Mouse (Mus musculus) thymus, adult 2 months (tissue): ENCODE measurements around the gene Cers3.

Source experiments
- CTCF ChIP-seq: fragments of 200-500 bp; IDR thresholded peaks from 2 replicates; pipeline ENCODE4 v1.5.1; 2012; ENCODE audit warnings: mild to moderate bottlenecking, control low read depth, low read length, moderate library complexity, borderline replicate concordance; ENCODE audit not compliant: control insufficient read depth, poor library complexity, insufficient read depth; ENCODE audit errors: extremely low read depth
- POLR2A ChIP-seq: fragments of 200-500 bp; IDR thresholded peaks from 2 replicates; pipeline ENCODE4 v1.6.1; 2012; ENCODE audit warnings: mild to moderate bottlenecking, low read length, control low read depth, moderate library complexity; ENCODE audit not compliant: control insufficient read depth, poor library complexity, insufficient read depth; ENCODE audit errors: extremely low read depth

DNA sequence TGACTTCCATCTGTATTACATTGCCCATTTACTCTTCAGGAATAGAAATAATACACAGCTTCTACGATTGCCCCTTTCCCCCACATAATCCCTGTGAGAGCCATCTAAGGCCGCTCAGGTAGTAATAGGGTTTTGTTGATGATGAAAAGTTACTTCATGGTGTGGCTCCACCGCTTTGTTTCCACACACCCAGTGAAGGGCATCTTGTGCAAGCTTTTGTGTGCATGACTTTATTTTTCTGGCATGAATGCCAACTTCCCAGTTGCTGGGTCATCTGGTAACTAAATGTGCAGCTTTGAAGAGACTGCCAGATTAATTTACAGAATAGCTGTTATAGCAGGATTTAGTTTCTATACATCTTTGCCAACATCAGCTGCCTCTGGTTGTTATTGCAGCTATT is 38.7 kb upstream of the Cers3 start:
- TF ChIP-seq POLR2A (no peak), CTCF (no peak)
